Mouse (Mus musculus) intestine, embryonic 14.5 days (tissue): ENCODE results near the gene Hist1h3g. TPM values are rescaled to one million over a fixed set of nuclear protein-coding genes. Genes with fewer than 3 reads are reported as not detected.

Experiments
- ATAC-seq: fragments of 200-750 bp; cut with Nextera tagmentation; replicated peaks from 2 replicates; pipeline ENCODE4 v1.8.0; 2017; ENCODE audit warnings: low read depth, moderate number of reproducible peaks, moderate TSS enrichment, moderate library complexity; ENCODE audit not compliant: low FRiP score, low TSS enrichment
- DNase-seq: peaks from one replicate; pipeline ENCODE4 v3.0.0-alpha.2; 2018; ENCODE audit warnings: low spot score
- H3K27ac ChIP-seq: fragments of 300-500 bp; sonication (generic); 2 replicates; pipeline ENCODE4 v1.5.1; 2014; ENCODE audit warnings: low read depth, mild to moderate bottlenecking, control low read depth
- H3K27me3 ChIP-seq: fragments of 300-500 bp; sonication (generic); replicated peaks from 2 replicates; pipeline ENCODE4 v1.6.1; 2014; ENCODE audit warnings: low read length, control low read depth; ENCODE audit not compliant: control insufficient read depth, insufficient read depth
- H3K36me3 ChIP-seq: fragments of 300-500 bp; sonication (generic); 2 replicates; pipeline ENCODE4 v1.6.1; 2014; ENCODE audit warnings: low read length, control low read depth; ENCODE audit not compliant: control insufficient read depth, insufficient read depth
- H3K4me1 ChIP-seq: fragments of 300-500 bp; sonication (generic); replicated peaks from 2 replicates; pipeline ENCODE4 v1.6.1; 2014; ENCODE audit warnings: low read length, control low read depth, mixed read lengths; ENCODE audit not compliant: control insufficient read depth, insufficient read depth
- H3K4me2 ChIP-seq: fragments of 300-500 bp; sonication (generic); 2 replicates; pipeline ENCODE4 v1.6.1; 2014; ENCODE audit warnings: low read length
- H3K4me3 ChIP-seq: fragments of 300-500 bp; sonication (generic); 2 replicates; pipeline ENCODE4 v1.5.1; 2014; ENCODE audit warnings: low read depth, low read length, control low read depth, mixed read lengths
- H3K9ac ChIP-seq: fragments of 300-500 bp; sonication (generic); 2 replicates; pipeline ENCODE4 v1.6.1; 2014; ENCODE audit warnings: mild to moderate bottlenecking, low read length
- H3K9me3 ChIP-seq: fragments of 300-500 bp; sonication (generic); 2 replicates; pipeline ENCODE4 v1.6.1; 2016; ENCODE audit warnings: low read length, control low read depth; ENCODE audit not compliant: control insufficient read depth
- WGBS: fragments of 180-500 bp; shearing (Covaris S2); extraction: QIAGEN DNeasy Blood & Tissue Kit; methylation state at CpG from one replicate; pipeline ENCODE4 v1.1.7; 2014; 5-methylcytosine and 5-hydroxymethylcytosine counted together
- polyA plus RNA-seq: library from polyadenylated mRNA; unstranded; fragments of >200 nt; fragmentation: Nextera tagmentation; extraction: Ambion mirVana; gene quantifications from 2 replicates; pipeline ENCODE4 v1.2.1, GENCODE M21; 2014

Hist1h3g gene
- polyA plus RNA-seq, 1 experiment from 2014 or later, result 8.1 TPM

GRCm38 (mm10) chr13:23506819-23507515 is 28.3 kb upstream of the Hist1h3g start:
- Histone ChIP-seq H3K27me3 (no peaks in the 10 kb centered on the region), H3K4me2 (peak overlapping the region; percentile 51; the same call in 1 of the 2 replicates), H3K36me3 (no peaks in the 10 kb centered on the region), H3K4me3 (no peak overlapping the region), H3K9ac (no peak overlapping the region), H3K27ac (no peak overlapping the region), H3K4me1 (peaks cover 23% of the 10 kb centered on the region), H3K9me3 (no peaks in the 10 kb centered on the region)
- WGBS, result 38% methylated on average over 14 of the region's 14 CpGs
- ATAC-seq (no peak), DNase-seq (no peak)

DNA sequence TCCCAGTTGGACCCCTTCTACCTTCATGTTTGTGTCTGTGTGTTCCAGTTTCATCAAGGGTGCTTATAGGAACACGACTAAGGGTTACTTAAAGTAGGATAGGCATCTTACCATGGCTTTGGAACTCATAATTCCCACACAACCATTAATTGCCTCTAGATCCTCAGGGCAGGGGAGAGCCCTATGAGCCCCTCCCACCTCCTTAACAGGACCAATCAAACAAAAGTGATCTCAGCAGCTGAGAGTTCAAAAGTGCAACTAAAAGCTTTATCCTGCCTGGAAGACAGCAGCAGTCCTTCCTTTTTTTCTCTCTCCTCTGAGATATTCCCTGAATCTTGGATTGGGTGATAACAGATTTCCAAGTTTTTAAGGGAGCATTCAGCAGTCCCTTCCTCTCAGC is 25.1 kb upstream of the Hist1h3g start:
- ATAC-seq (peak; percentile 55; the same call in 1 of the 2 replicates), DNase-seq (no peak)
- Histone ChIP-seq H3K36me3 (no peaks in the 10 kb centered on the region), H3K9ac (no peak overlapping the region), H3K27ac (peak overlapping the region; percentile 43; the same call in 1 of the 2 replicates), H3K4me1 (peaks cover 19% of the 10 kb centered on the region), H3K9me3 (no peaks in the 10 kb centered on the region), H3K27me3 (no peaks in the 10 kb centered on the region), H3K4me2 (peak overlapping the region; percentile 22; the same call in 1 of the 2 replicates), H3K4me3 (no peak overlapping the region)
- 23% methylated on average over 1 of the region's 1 CpGs for WGBS

DNA sequence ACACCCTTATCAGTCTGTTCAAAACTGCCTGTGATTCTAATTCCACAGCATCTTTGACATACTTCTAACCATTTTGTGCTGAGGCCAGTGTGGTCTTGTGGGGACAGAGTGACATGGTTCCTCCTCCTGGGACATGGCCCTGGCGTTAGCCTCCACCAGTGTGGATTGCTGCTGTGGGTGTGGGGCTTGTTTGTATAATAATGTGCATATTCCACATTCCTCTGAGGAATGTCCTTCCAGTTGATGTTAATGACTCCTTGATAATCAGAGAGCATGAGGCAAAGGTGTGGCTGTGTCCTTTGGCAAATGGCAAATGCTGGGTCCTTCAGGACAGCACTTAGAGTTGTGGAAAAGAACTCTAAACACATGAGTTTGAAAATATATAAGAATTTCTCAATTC is 21.7 kb upstream of the Hist1h3g start:
- Histone ChIP-seq H3K4me3 (no peak overlapping the region), H3K36me3 (no peaks in the 10 kb centered on the region), H3K4me2 (no peak overlapping the region), H3K27ac (no peak overlapping the region), H3K27me3 (no peaks in the 10 kb centered on the region), H3K4me1 (peaks cover 14% of the 10 kb centered on the region), H3K9me3 (no peaks in the 10 kb centered on the region), H3K9ac (no peak overlapping the region)
- no peak for ATAC-seq
- 76% methylated on average over 1 of the region's 1 CpGs for WGBS
- no peak for DNase-seq

- WGBS, result 80% methylated on average over 5 of the region's 5 CpGs
- no peaks in the 10 kb centered on the region for H3K9me3 ChIP-seq
- ATAC-seq (no peak), DNase-seq (no peak)
- H3K9ac ChIP-seq, result no peak overlapping the region
- H3K27ac ChIP-seq, result no peak overlapping the region
- H3K4me1 ChIP-seq, result peaks cover 10% of the 10 kb centered on the region
- H3K27me3 ChIP-seq, result no peaks in the 10 kb centered on the region
- no peak overlapping the region for H3K4me2 ChIP-seq
- H3K4me3 ChIP-seq, result no peak overlapping the region
- no peaks in the 10 kb centered on the region for H3K36me3 ChIP-seq
These were observed 19.9 kb upstream of the Hist1h3g start for GRCm38 (mm10) chr13:23515281-23515680.

GRCm38 (mm10) chr13:23515826-23516620 is 19.2 kb upstream of the Hist1h3g start:
- H3K27me3 ChIP-seq, result no peaks in the 10 kb centered on the region
- WGBS, result 49% methylated on average over 15 of the region's 15 CpGs
- H3K4me3 ChIP-seq, result peak overlapping the region; percentile 70
- H3K4me2 ChIP-seq, result peak overlapping the region; percentile 58
- no peaks in the 10 kb centered on the region for H3K36me3 ChIP-seq
- peak overlapping the region; percentile 40 for H3K9ac ChIP-seq
- ATAC-seq (no peak), DNase-seq (peak; percentile 66)
- H3K4me1 ChIP-seq, result 0 out of 2 replicates have a peak, but pooled peaks cover 4% of the 10 kb centered on the region
- no peak overlapping the region for H3K27ac ChIP-seq
- no peaks in the 10 kb centered on the region for H3K9me3 ChIP-seq

- Histone ChIP-seq H3K4me3 (peak overlapping the region; percentile 70), H3K27me3 (no peaks in the 10 kb centered on the region), H3K9ac (peak overlapping the region; percentile 48), H3K36me3 (no peaks in the 10 kb centered on the region), H3K4me2 (peak overlapping the region; percentile 93), H3K4me1 (0 out of 2 replicates have a peak, but pooled peaks cover 4% of the 10 kb centered on the region), H3K27ac (peak overlapping the region; percentile 71; the same call in 1 of the 2 replicates), H3K9me3 (no peaks in the 10 kb centered on the region)
- ATAC-seq (peak; percentile 75), DNase-seq (peak; percentile 90)
- under 1% methylated on average over 19 of the region's 19 CpGs for WGBS
These were observed 18.2 kb upstream of the Hist1h3g start for GRCm38 (mm10) chr13:23516822-23517602.

DNA sequence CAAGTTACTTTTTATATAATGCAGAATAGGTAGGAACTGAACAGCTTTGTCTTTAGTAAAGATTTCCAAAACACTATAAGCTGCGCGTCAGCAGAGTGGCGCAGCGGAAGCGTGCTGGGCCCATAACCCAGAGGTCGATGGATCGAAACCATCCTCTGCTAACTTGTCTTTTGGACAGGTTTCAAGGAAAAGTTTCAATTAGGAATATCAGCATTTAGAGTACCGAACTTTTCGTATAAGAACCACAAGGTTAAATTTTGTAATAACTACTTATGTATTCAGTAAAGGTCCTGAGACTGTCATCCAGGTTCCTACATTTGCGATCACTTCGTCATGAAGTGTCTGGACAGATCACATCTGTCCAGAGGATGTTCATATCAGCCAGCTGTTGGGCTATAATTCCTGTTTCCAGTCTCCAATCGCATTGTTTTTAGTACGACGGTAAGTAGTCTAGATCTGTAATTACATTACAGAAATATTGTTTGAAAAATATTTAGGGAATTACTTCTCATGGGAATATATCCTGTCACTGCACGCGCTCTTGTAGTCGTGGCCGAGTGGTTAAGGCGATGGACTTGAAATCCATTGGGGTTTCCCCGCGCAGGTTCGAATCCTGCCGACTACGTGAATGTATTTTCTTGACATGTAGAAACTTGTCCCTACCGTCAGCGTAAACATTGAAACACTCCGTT is 17.5 kb upstream of the Hist1h3g start:
- peak overlapping the region; percentile 71 for H3K27ac ChIP-seq
- peak; percentile 96 for DNase-seq
- no peaks in the 10 kb centered on the region for H3K36me3 ChIP-seq
- H3K4me3 ChIP-seq, result peak overlapping the region; percentile 70
- peak; percentile 89 for ATAC-seq
- H3K9me3 ChIP-seq, result no peaks in the 10 kb centered on the region
- H3K9ac ChIP-seq, result peak overlapping the region; percentile 48
- H3K27me3 ChIP-seq, result no peaks in the 10 kb centered on the region
- H3K4me2 ChIP-seq, result peak overlapping the region; percentile 93
- H3K4me1 ChIP-seq, result 0 out of 2 replicates have a peak, but pooled peaks cover 4% of the 10 kb centered on the region
- WGBS, result under 1% methylated on average over 27 of the region's 27 CpGs

DNA sequence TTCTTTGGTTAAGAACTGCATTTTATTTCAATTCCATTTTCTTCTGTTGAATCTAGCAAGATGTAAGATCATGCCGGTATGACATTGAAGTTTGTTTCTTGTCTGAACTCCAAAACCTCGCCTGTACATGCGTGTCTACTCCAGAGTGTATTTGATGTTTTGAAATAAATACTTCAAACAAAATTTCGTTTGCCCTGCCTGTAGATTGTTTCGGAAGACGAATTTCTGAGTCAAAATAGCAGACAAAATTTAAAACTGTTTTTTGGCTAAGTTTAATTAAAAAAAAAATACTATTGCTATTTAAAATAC is 17.0 kb upstream of the Hist1h3g start:
- Histone ChIP-seq H3K36me3 (no peaks in the 10 kb centered on the region), H3K27ac (no peak overlapping the region), H3K9me3 (no peaks in the 10 kb centered on the region), H3K4me2 (peak overlapping the region; percentile 93), H3K4me1 (0 out of 2 replicates have a peak, but pooled peaks cover 4% of the 10 kb centered on the region), H3K9ac (peak overlapping the region; percentile 43), H3K4me3 (peak overlapping the region; percentile 70), H3K27me3 (no peaks in the 10 kb centered on the region)
- under 1% methylated on average over 6 of the region's 6 CpGs for WGBS
- ATAC-seq, result no peak
- DNase-seq, result no peak
